Mouse (Mus musculus): ENCODE results near the gene Vmn1r80. TPM values are rescaled to one million over a fixed set of nuclear protein-coding genes. Genes with fewer than 3 reads are reported as not detected.
"Not testable (repeated sequence)": the region's sequence is repeated elsewhere in the genome, so short reads cannot be mapped to it uniquely, and the experiment has no call there.

Gene Vmn1r80
- polyA plus RNA-seq (2012; rRNA removed) (not detected in 2 replicates), polyA plus RNA-seq (2014; fragmentation: Nextera tagmentation; extraction: Ambion mirVana) (not detected in 2 replicates)

- no peak within 1 kb of the TSS for H3K9ac ChIP-seq (ENCODE audit: low read depth, low read length, severe bottlenecking)
- no peaks in the 10 kb centered on the region for H3K4me1 ChIP-seq (ENCODE audit: control insufficient read depth, insufficient read depth, low read length)
- no peak within 1 kb of the TSS for H3K4me3 ChIP-seq (replicated peaks; ENCODE audit: low read length)
- no peak within 1 kb of the TSS for H3K4me2 ChIP-seq (replicated peaks; ENCODE audit: low read depth, low read length, severe bottlenecking)
- TF ChIP-seq POLR2A (IDR thresholded peaks at IDR 0.05; ENCODE audit: borderline replicate concordance, extremely low read depth, insufficient read depth, insufficient read length) = no peak
- H3K27me3 ChIP-seq (ENCODE audit: control insufficient read depth, insufficient read depth, low read length) = no peaks in the 10 kb centered on the region
- DNase-seq (ENCODE audit: low spot score) (no peak), ATAC-seq (ENCODE audit: low FRiP score, low read depth) (no peak)
- H3K36me3 ChIP-seq (ENCODE audit: control insufficient read depth, insufficient read depth, low read length) = no peaks in the 10 kb centered on the region
- H3K27ac ChIP-seq (replicated peaks; ENCODE audit: low read depth, low read length) = no peak within 1 kb of the TSS
- no peaks in the 10 kb centered on the region for H3K9me3 ChIP-seq (ENCODE audit: control insufficient read depth, low read length)
- 73% methylated on average over 1 of the region's 1 CpGs for WGBS
Observed at GRCm38 (mm10) chr7:12188986-12189385, at the start of gene Vmn1r80. TSS of gene Vmn1r80 (plus strand) at chr7:12189286.

- ATAC-seq (ENCODE audit: low FRiP score, low read depth) (no peak), DNase-seq (ENCODE audit: low spot score) (no peak)
- no peaks in the 10 kb centered on the region; the same call in 1 of the 2 replicates for H3K9me3 ChIP-seq (ENCODE audit: control insufficient read depth, low read length)
- H3K36me3 ChIP-seq (ENCODE audit: control insufficient read depth, insufficient read depth, low read length) = no peaks in the 10 kb centered on the region
- WGBS = 55% methylated on average over 2 of the region's 2 CpGs
- no peaks in the 10 kb centered on the region for H3K4me1 ChIP-seq (ENCODE audit: control insufficient read depth, insufficient read depth, low read length)
- no peak within 1 kb of the TSS for H3K27ac ChIP-seq (replicated peaks; ENCODE audit: low read depth, low read length)
- H3K4me3 ChIP-seq (replicated peaks; ENCODE audit: low read length) = no peak within 1 kb of the TSS
- H3K27me3 ChIP-seq (ENCODE audit: control insufficient read depth, insufficient read depth, low read length) = no peaks in the 10 kb centered on the region
- H3K4me2 ChIP-seq (replicated peaks; ENCODE audit: low read depth, low read length, severe bottlenecking) = no peak within 1 kb of the TSS
- no peak within 1 kb of the TSS for H3K9ac ChIP-seq (ENCODE audit: low read depth, low read length, severe bottlenecking)
- no peak for TF ChIP-seq POLR2A (IDR thresholded peaks at IDR 0.05; ENCODE audit: borderline replicate concordance, extremely low read depth, insufficient read depth, insufficient read length)
Observed at GRCm38 (mm10) chr7:12149957-12150356, 39.1 kb upstream of the Vmn1r80 start, which contains the start of gene Vmn1r78. TSS of gene Vmn1r78 (plus strand) at chr7:12150257.

DNA sequence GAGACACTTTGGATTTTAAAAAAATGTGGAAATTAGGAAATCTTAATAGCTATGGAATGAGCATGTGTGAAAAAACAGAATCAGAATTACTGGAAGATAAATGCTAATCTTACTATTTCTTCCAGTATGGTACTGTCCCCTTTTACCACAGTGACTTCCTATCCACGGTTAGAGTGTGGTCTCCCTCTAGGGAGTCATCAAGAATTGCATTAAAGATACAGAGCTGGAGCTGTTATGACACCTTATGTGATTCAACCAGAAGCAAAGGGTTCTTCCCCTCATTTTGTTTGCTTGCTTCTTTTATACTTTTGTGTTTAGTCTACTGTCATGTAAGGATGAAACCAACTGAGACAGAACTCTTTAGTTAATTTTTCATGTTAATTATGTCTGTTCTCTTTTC is 32.6 kb upstream of the Vmn1r80 start:
- ATAC-seq (ENCODE audit: low FRiP score, low read depth) = not testable (repeated sequence)

DNA sequence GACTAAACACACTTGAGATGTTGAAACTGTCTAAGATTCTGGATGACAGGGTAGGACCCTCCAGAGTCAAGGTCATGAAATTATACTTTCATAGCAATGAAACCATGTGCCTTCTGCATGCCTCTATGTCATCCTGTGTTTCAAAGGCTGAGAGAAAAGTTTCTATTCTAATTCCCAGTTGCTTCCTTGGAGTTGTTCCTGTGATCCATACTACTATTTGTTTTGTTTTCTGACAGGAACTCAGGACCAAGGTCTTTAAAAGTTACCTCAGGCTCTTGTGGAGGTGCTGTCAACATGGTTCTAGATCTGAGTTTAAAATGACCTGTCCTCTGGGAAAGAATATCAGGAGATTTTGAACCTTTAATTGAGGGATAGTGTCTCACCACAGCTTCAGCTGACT is 18.1 kb upstream of the Vmn1r80 start, which contains the start of gene Vmn1r79:
Gene Vmn1r79, plus strand, starts transcription at position 301 of the 400 bp plus-strand sequence.
- H3K4me2 ChIP-seq (replicated peaks; ENCODE audit: low read depth, low read length, severe bottlenecking); H3K9me3 ChIP-seq (ENCODE audit: control insufficient read depth, low read length); H3K4me3 ChIP-seq (replicated peaks; ENCODE audit: low read length); H3K27me3 ChIP-seq (ENCODE audit: control insufficient read depth, insufficient read depth, low read length); H3K36me3 ChIP-seq (ENCODE audit: control insufficient read depth, insufficient read depth, low read length); ATAC-seq (ENCODE audit: low FRiP score, low read depth); H3K9ac ChIP-seq (ENCODE audit: low read depth, low read length, severe bottlenecking); DNase-seq (ENCODE audit: low spot score); H3K27ac ChIP-seq (replicated peaks; ENCODE audit: low read depth, low read length); H3K4me1 ChIP-seq (ENCODE audit: control insufficient read depth, insufficient read depth, low read length): not testable (repeated sequence)

More for the DNA sequence above, 32.6 kb upstream of the Vmn1r80 start:
- DNase-seq (ENCODE audit: low spot score); H3K36me3 ChIP-seq (ENCODE audit: control insufficient read depth, insufficient read depth, low read length); H3K4me1 ChIP-seq (ENCODE audit: control insufficient read depth, insufficient read depth, low read length); H3K9me3 ChIP-seq (ENCODE audit: control insufficient read depth, low read length); H3K27ac ChIP-seq (replicated peaks; ENCODE audit: low read depth, low read length); H3K9ac ChIP-seq (ENCODE audit: low read depth, low read length, severe bottlenecking); H3K27me3 ChIP-seq (ENCODE audit: control insufficient read depth, insufficient read depth, low read length); H3K4me3 ChIP-seq (replicated peaks; ENCODE audit: low read length); H3K4me2 ChIP-seq (replicated peaks; ENCODE audit: low read depth, low read length, severe bottlenecking): not testable (repeated sequence)
- 67% methylated on average over 1 of the region's 1 CpGs for WGBS

- 58% methylated on average over 2 of the region's 2 CpGs for WGBS
- not testable (repeated sequence) for H3K4me1 ChIP-seq (ENCODE audit: control insufficient read depth, insufficient read depth, low read length); H3K36me3 ChIP-seq (ENCODE audit: control insufficient read depth, insufficient read depth, low read length); H3K9ac ChIP-seq (ENCODE audit: low read depth, low read length, severe bottlenecking); H3K27me3 ChIP-seq (ENCODE audit: control insufficient read depth, insufficient read depth, low read length); H3K4me3 ChIP-seq (replicated peaks; ENCODE audit: low read length); DNase-seq (ENCODE audit: low spot score); H3K9me3 ChIP-seq (ENCODE audit: control insufficient read depth, low read length); H3K27ac ChIP-seq (replicated peaks; ENCODE audit: low read depth, low read length); H3K4me2 ChIP-seq (replicated peaks; ENCODE audit: low read depth, low read length, severe bottlenecking); ATAC-seq (ENCODE audit: low FRiP score, low read depth)
Observed at GRCm38 (mm10) chr7:12172926-12173325, 16.2 kb upstream of the Vmn1r80 start.

GRCm38 (mm10) chr7:12204141-12204540 is 15.1 kb downstream of the Vmn1r80 start:
- no peaks in the 10 kb centered on the region for H3K36me3 ChIP-seq (ENCODE audit: control insufficient read depth, insufficient read depth, low read length)
- H3K4me1 ChIP-seq (ENCODE audit: control insufficient read depth, insufficient read depth, low read length) = no peaks in the 10 kb centered on the region
- no peak overlapping the region for H3K4me3 ChIP-seq (replicated peaks; ENCODE audit: low read length)
- no peak overlapping the region for H3K4me2 ChIP-seq (replicated peaks; ENCODE audit: low read depth, low read length, severe bottlenecking)
- WGBS = 65% methylated on average over 2 of the region's 2 CpGs
- no peak overlapping the region for H3K27ac ChIP-seq (replicated peaks; ENCODE audit: low read depth, low read length)
- H3K27me3 ChIP-seq (ENCODE audit: control insufficient read depth, insufficient read depth, low read length) = no peaks in the 10 kb centered on the region
- ATAC-seq (ENCODE audit: low FRiP score, low read depth) (no peak), DNase-seq (ENCODE audit: low spot score) (no peak)
- no peaks in the 10 kb centered on the region; the same call in 1 of the 2 replicates for H3K9me3 ChIP-seq (ENCODE audit: control insufficient read depth, low read length)
- no peak for TF ChIP-seq POLR2A (IDR thresholded peaks at IDR 0.05; ENCODE audit: borderline replicate concordance, extremely low read depth, insufficient read depth, insufficient read length)
- H3K9ac ChIP-seq (ENCODE audit: low read depth, low read length, severe bottlenecking) = no peak overlapping the region

Other genes with a start within 250 kb of the Vmn1r80 start
- gene Vmn1r77, start 152.5 kb upstream of the Vmn1r80 start, polyA plus RNA-seq (2012; rRNA removed) = not detected in 2 replicates
- not detected in 2 replicates for gene Vmn1r77, start 152.5 kb upstream of the Vmn1r80 start, polyA plus RNA-seq (2014; fragmentation: Nextera tagmentation; extraction: Ambion mirVana)
- gene Vmn1r78, start 39.0 kb upstream of the Vmn1r80 start, polyA plus RNA-seq (2012; rRNA removed) = not detected in 2 replicates
- not detected in 2 replicates for gene Vmn1r78, start 39.0 kb upstream of the Vmn1r80 start, polyA plus RNA-seq (2014; fragmentation: Nextera tagmentation; extraction: Ambion mirVana)
- not detected in 2 replicates for gene Vmn1r79, start 18.0 kb upstream of the Vmn1r80 start, polyA plus RNA-seq (2012; rRNA removed)
- gene Vmn1r79, start 18.0 kb upstream of the Vmn1r80 start, polyA plus RNA-seq (2014; fragmentation: Nextera tagmentation; extraction: Ambion mirVana) = not detected in 2 replicates
- not detected in 2 replicates for gene Vmn1r81, start 79.0 kb downstream of the Vmn1r80 start, polyA plus RNA-seq (2012; rRNA removed)
- not detected in 2 replicates for gene Vmn1r81, start 79.0 kb downstream of the Vmn1r80 start, polyA plus RNA-seq (2014; fragmentation: Nextera tagmentation; extraction: Ambion mirVana)
- not detected in 2 replicates for gene Vmn1r82, start 111.1 kb downstream of the Vmn1r80 start, polyA plus RNA-seq (2012; rRNA removed)
- gene Vmn1r82, start 111.1 kb downstream of the Vmn1r80 start, polyA plus RNA-seq (2014; fragmentation: Nextera tagmentation; extraction: Ambion mirVana) = not detected in 2 replicates
- gene Vmn1r83, start 140.2 kb downstream of the Vmn1r80 start, polyA plus RNA-seq (2012; rRNA removed) = not detected in 2 replicates
- 0.10 TPM in 1 of 2 replicates, not detected in the other for gene Vmn1r83, start 140.2 kb downstream of the Vmn1r80 start, polyA plus RNA-seq (2014; fragmentation: Nextera tagmentation; extraction: Ambion mirVana)
- gene Vmn1r84, start 180.0 kb downstream of the Vmn1r80 start, polyA plus RNA-seq (2012; rRNA removed) = 0.03 and 0.04 TPM in 2 replicates
- not detected in 2 replicates for gene Vmn1r84, start 180.0 kb downstream of the Vmn1r80 start, polyA plus RNA-seq (2014; fragmentation: Nextera tagmentation; extraction: Ambion mirVana)
- 3.3 TPM in 2 replicates for gene Zfp551, start 233.5 kb downstream of the Vmn1r80 start, polyA plus RNA-seq (2012; rRNA removed)
- 5.3 and 6.6 TPM in 2 replicates for gene Zfp551, start 233.5 kb downstream of the Vmn1r80 start, polyA plus RNA-seq (2014; fragmentation: Nextera tagmentation; extraction: Ambion mirVana)